ENCODE assay signal across 8 mouse cellular contexts in genomic region chr17:24936259-24937237, GRCm38 (mm10). TPM values are rescaled to one million over a fixed set of nuclear protein-coding genes. Genes with fewer than 3 reads are reported as not detected.
DNase-seq lines count a peak whose midpoint lies in the region; ATAC-seq lines count a peak whose summit lies in the region.

Gene Mapk8ip3, minus strand, starts transcription at chr17:24936977.

- H3K4me2 ChIP-seq in hindbrain, embryonic 13.5 days = peak within 1 kb of the TSS; percentile 90

- peak within 1 kb of the TSS; percentile 98 for H3K9ac ChIP-seq in hindbrain, embryonic 13.5 days

- peak within 1 kb of the TSS; percentile 92 for H3K4me3 ChIP-seq in hindbrain, embryonic 13.5 days

- H3K4me1 ChIP-seq in hindbrain, embryonic 13.5 days (replicated peaks) = peaks cover 33% of the 10 kb centered on the region

- under 1% methylated on average over 77 of the region's 78 CpGs for WGBS in hindbrain, embryonic 13.5 days

- peaks cover 14% of the 10 kb centered on the region for H3K36me3 ChIP-seq in hindbrain, embryonic 13.5 days

- ATAC-seq in hindbrain, embryonic 13.5 days (ENCODE audit: low FRiP score) = peak; percentile 98

- peak within 1 kb of the TSS; percentile 94 for H3K27ac ChIP-seq in hindbrain, embryonic 13.5 days

- H3K9me3 ChIP-seq in hindbrain, embryonic 13.5 days = no peaks in the 10 kb centered on the region

- peak; percentile 95 for DNase-seq in NIH3T3 (ENCODE audit: low read depth)
- DNase-seq in cerebellum, postnatal 10 days = peak; percentile 97 to 98
- DNase-seq in frontal cortex, postnatal 14 days (ENCODE audit: low spot score in 2 of 2) = peak; percentile 91 to 94
- peak; percentile 89 to 93 for DNase-seq in layer of hippocampus, postnatal 25 days (ENCODE audit: extremely low spot score in 1 of 2, low spot score in 1 of 2)
- peak; percentile 95 for DNase-seq in lung, postnatal 25 days (ENCODE audit: low spot score)
- DNase-seq in retina, embryonic 14.5 days (ENCODE audit: low spot score) = peak; percentile 96
- DNase-seq in thymus, postnatal 4 days = peak; percentile 97

- H3K27me3 ChIP-seq in hindbrain, embryonic 13.5 days = no peaks in the 10 kb centered on the region

RNA-seq across cellular contexts. Expression of gene Mapk8ip3, which starts in this region (rescaled TPM):
- polyA plus RNA-seq in hindbrain, embryonic 13.5 days (2015; fragmentation: Nextera tagmentation; extraction: Ambion mirVana) = 79.1 and 85.0 TPM in 2 replicates
- total RNA-seq in layer of hippocampus, postnatal 25 days (2021) = 100 to 1,000 TPM; 367 to 401 TPM

Comparison
In these comparisons a context has a peak if more than half of its experiments do, and no peak if none do; other contexts are left out.
1. Peak in every context shown above with its lines: DNase-seq, ATAC-seq, H3K4me3 ChIP-seq and H3K27ac ChIP-seq.